Mouse (Mus musculus) adrenal gland, postnatal 36 days (tissue): Measurements from ENCODE around the gene Hps5. TPM values are rescaled to one million over a fixed set of nuclear protein-coding genes. Genes with fewer than 3 reads are reported as not detected.
"Not testable (repeated sequence)": the region's sequence is repeated elsewhere in the genome, so short reads cannot be mapped to it uniquely, and the experiment has no call there.

ENCODE experiments used
- DNase-seq, 2 experiments: peaks; one replicate each; pipeline ENCODE4 v3.0.0; 2021; ENCODE audit warnings: mixed read lengths in 1 of 2
- long read RNA-seq, 2 experiments: library from polyadenylated mRNA; stranded (forward); transcript quantifications; one replicate each; pipeline ENCODE4 v2.0.0; 2021; ENCODE audit warnings: borderline sequencing depth in 2 of 2
- total RNA-seq, 2 experiments: library from RNA; stranded (reverse); gene quantifications; 2 replicates each; pipeline ENCODE4 v1.2.3; 2021

Gene Hps5
- total RNA-seq: 10 to 100 TPM; 20.8 to 25.9 TPM
- long read RNA-seq, experiment 1, full-length matches to known transcripts: 6 of 12 reads
- long read RNA-seq, experiment 1, partial matches to known transcripts: 3 of 12 reads
- long read RNA-seq, experiment 1, other reads (novel, unspliced or antisense): 3 of 12 reads
- long read RNA-seq, experiment 2, full-length matches to known transcripts: 2 of 4 reads
- long read RNA-seq, experiment 2, partial matches to known transcripts: 1 of 4 reads
- long read RNA-seq, experiment 2, other reads (novel, unspliced or antisense): 1 of 4 reads

- DNase-seq: peak; percentile 99 to 100
These were observed at the start of gene Hps5, which contains the start of gene Gtf2h1 for GRCm38 (mm10) chr7:46795287-46796205. Hps5 (minus strand) TSS chr7:46796064. Gtf2h1 (plus strand) TSS chr7:46796103.

GRCm38 (mm10) chr7:46845211-46845977 is 49.5 kb upstream of the Hps5 start:
- peak; percentile 97 to 98 for DNase-seq

DNA sequence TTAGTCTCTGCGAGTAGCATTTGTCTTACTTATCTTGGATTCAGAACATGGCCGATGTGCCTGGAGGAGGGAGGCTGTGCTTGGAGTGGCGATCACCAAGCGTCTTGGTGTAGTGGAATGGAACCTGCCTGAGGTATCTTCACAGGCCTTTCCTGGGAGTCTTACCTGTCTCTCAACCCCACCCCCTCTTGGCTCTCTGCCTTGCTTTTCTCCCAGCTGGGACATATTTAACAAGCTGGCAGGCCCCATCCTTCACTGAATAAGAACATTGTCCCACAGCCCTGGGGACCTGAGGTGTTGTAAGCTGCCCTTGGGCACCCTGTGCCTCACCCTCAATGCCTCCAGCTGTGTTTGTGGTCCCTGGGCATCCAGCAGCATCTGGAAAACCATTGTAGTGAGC is 47.7 kb upstream of the Hps5 start:
- peak in 1 of 2 experiments; percentile 19 for DNase-seq

DNA sequence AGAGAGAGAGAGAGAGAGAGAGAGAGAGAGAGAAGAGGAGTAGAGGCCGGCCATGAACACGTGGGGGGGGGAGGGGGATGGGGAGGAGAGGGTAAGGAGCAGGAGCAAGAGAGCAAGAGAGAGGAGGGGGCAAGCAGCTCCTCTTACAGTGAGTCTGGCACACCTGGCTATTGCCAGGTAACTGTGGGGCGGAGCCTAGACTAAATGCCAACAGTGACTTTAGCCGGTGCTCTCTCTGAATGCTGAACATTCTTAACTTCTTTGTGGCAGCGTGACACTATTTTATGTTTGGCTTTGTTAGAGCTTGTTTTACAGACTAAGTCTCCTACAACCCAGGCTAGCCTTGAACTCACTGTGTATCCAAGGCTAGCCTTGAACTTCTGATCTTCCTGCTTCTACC is 46.4 kb upstream of the Hps5 start:
- DNase-seq: no peak

DNA sequence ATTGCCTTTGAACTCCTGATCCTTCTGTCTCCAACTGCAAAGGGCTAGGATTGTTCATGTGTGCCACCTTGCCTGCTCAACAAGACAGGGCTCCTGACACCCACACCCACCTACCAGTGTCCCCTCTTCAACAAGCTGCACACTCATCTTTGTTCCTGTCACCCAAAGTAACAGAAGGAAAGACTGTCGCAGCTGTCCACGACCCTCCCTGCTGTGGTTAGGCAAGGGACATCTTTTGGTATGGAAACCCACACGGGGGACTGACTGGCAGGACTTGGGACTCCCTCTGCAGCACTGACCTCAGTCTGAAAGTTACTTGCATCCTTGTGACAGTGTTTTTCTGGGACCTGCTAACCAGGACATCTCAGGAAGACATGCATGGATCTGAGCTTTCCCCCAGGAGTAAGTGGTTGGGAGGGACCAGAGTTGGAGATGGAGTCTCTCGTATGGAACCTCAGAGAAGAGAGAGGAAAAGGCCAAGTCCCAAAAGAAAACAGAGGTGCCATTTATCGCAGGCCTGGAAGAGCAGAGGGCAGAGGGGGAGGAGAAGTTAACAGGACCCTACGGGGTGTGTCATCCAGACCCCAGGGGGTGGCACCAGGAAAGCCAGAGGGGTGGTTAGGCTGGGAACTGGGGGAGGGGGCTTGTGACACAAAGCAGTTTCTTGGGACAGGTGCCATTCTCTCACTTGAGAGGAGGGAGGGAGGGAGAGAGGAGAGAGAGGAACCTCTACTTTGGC is 45.1 kb upstream of the Hps5 start, which contains the start of gene Ldha:
Gene Ldha (plus strand): TSS at position 689 of the 739 bp plus-strand sequence.
- no peak for DNase-seq

DNA sequence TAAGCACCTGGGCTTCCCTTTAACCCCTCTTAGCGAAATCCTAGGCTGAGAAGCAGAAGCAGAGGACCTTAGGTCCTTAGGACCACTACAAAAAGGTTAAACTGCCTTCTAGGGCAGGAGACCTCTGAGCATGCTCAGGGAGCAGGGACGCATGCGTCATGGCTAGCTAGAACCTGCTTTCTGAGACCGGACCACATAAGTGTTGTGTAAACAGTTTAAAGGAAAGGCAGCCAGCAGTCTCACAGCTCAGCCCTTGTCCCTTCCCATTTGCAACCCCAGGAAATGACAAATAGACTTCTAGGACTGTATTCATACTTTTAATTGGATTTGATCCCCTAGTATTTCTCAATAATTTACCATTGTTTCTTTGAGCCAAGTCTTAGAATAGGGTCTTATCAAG is 44.5 kb upstream of the Hps5 start:
- DNase-seq: peak in 1 of 2 experiments; percentile 20

- DNase-seq: no peak
These were observed 44.0 kb upstream of the Hps5 start for GRCm38 (mm10) chr7:46839861-46840260.

DNA sequence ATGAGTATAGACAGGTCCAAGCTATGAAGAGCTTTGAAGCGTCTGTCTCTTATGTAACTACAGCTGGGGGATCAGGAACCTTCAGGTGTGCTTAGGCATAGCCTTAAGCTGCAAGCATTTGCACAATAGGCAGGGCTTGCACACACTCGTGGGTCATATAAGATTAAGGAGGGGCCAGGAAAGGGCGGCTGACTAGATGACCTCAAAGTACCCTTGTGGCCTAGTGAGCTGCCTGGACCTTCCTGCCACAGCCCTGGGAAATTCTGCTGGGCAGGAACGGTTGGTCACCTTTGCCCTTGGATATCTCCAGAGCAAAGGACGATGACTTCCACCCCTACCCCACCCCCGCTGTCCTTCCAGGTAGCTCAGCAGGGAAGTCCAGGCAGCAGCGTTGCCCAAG is 43.6 kb upstream of the Hps5 start:
- DNase-seq: peak in 1 of 2 experiments; percentile 55

GRCm38 (mm10) chr7:46838891-46839302 is 43.0 kb upstream of the Hps5 start:
- peak; percentile 61 to 78 for DNase-seq

DNA sequence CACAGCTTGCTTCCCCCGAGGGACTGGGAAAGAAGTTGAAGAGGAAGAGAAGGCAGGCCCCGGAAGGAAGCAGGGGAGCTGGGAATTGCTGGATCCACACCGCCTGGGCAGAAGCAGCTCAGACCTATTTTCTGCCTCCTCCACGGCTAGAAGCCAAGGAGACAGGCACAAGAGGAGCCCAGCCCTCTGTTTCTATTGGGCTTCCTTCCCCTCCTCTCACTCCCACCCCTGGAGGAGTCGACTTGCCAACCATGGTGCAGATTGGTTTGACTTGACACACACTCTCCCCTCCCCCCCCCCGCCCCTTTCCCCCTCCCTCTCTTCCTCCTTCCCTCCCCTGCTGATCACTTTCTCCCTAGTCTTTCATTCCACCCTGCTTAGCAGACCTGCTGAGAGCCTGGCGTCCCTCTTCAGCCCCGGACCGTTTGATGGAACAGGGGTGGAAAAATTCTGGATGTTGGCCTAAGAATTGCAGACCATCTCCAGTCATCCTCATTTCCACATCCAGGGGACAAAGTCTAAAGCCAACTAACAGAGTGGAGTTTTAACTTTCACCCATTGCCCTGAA is 42.3 kb upstream of the Hps5 start:
- peak in 1 of 2 experiments; percentile 36 for DNase-seq

DNA sequence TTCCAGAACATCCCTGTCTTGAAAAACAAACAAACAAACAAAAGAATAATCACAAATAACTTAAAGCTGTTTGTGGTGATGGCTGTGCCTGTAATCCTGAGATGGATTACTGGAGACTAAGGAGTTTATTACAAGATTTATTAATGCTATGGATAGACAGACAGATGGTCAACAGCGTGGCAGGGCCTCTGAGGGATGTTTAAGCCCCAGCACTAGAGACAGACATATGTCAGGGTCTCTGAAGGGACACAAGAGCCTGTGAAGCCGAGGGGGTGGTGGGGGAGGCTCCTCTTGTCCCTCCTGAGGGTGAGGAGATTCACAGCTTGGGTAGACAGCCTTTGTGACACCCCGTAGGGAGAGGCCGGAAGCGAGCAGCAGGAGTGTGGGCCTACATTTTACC is 41.2 kb upstream of the Hps5 start:
- no peak for DNase-seq

DNA sequence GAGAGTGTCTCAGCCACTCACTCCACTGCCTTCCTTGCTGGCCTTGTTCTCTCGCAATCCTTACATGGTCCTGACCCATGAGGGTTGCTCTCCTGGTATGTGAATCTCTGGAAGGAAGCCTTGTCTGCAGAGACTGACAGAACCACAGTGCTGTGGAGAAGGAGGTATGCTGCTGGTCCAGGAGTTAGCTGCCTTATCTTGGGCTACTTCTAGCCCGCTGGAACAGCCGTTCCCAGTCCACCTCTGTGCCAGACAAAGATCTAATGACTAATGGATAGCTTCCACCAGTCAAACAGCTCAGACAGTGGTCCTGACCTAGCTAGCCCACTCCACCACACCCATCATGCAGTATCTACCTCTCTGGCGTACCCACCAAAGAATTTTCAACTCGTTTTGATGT is 40.5 kb upstream of the Hps5 start:
- DNase-seq: no peak

GRCm38 (mm10) chr7:46834994-46835610 is 39.2 kb upstream of the Hps5 start:
- no peak for DNase-seq

- no peak for DNase-seq
These were observed 37.9 kb upstream of the Hps5 start for GRCm38 (mm10) chr7:46833670-46834255.

DNA sequence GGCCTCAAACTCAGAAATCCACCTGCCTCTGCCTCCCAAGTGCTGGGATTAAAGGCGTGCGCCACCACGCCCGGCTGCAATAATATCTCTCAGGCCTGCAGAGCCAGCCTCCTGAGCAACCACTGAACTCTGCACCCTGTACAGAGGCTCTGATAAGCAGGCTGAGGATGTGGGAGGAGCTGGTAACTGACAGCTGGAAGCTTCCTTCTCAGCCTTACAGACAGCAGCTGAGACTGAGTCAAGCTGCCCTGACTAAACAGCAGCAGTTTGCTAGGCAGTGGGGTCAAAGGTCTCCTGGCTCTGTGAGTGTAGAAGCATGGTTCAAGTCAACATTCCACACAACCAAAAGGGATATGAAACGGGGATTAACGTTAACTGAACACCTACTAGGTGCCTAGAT is 37.4 kb upstream of the Hps5 start:
- DNase-seq: peak; percentile 15 to 48

DNA sequence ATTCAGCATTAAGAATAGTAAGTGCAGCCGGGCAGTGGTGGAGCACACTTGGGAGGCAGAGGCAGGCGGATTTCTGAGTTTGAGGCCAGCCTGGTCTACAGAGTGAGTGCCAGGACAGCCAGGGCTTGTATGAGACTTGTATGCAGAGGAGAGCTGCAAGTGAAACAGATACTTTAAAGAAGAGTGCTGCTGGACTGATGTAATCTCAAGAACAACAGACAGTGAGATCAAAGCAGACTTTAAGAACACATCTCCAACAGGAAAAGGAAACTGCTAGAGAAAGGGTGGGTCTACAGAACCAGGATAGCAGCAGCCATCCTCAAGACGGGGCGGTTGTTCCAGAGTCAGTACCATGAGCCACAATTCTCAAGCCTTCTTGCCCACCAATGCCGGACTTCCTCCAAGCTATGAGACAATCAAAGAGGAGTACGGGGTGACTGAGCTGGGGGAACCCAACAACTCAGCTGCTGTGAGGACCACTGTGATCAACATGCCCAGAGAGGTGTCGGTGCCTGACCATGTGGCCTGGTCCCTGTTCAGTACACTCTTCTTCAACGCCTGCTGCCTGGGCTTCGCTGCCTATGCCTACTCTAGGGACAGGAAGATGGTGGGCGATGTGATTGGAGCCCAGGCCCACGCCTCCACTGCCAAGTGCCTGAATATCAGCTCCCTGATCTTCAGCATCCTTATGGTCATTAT is 36.4 kb upstream of the Hps5 start:
- DNase-seq: not testable (repeated sequence)

DNA sequence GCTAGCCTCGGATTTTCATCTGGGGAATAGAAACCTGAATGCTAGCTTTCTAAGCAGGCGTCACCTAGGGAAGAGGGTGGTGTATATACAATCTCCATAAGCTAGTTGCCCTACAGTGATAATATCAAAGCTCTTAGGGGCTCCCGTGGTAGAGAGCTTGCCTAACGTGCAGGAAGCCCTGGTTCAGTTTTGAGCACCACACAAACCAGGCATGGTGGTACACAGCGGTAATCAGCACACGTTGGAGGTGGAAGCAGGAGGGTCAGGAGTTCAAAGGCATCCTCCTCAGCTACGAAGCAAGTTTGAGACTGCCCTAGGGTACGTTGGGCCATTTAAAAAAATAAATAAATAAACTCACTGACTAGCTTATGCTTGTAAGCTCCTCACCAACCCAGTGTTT is 35.8 kb upstream of the Hps5 start:
- no peak for DNase-seq

DNA sequence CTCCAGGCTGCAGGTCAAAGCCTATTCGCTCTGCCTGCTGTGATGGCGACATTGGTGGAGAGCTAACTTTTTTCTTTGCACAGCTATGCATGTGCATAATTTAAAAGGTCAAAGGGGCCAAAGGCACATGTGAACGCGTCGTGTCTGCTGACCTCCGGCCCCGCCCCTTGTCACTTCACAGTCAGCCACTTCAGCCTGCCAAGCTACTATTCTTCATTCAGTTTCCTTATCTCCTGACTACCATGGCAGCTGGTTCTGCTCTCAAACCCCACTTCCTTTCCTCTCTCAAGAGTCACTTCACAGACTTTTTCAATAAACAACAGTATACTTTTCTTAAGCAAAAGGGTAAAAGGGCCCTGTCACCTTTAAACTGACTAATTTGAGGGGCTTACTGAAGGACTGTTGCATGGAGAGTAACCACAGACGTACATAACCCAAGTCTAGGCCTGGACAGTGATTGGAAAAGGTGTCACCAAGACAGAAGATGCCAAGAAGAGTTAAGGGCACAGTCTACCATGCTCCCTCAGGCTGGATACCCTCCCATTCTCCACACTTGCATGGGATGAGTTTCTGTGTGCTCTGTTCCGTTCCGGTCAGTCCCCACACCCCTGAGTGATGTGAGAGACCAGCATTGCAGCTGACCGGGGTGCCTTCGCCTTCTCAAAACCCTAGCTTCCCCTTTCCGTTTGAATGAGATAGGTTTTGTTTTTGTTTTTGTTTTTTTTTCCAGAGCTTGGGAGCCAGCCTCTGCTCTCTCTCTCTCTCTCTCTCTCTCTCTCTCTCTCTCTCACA is 35.1 kb upstream of the Hps5 start:
- peak in 1 of 2 experiments; percentile 50 for DNase-seq

DNA sequence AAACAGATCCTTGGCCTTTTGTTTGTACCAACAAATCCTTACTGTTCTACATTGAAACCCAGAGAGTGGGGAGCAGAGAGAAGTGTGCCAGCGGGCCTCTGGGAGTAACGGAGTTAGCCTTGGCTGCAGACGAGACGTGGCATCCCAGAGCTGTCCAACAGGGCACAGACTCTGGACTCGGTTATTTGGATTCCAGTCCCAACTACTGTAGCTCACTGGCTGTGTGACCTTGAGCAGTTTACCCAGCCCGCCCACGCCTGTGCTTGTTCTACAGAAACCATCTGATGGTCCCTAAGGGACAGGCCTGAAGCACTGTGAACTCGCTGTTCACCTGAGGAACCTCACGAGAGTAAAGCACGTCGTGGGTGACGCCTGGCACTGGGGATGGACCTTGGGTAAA is 34.0 kb upstream of the Hps5 start:
- peak; percentile 25 to 53 for DNase-seq
